Mouse (Mus musculus): ENCODE measurements around the gene Nsun2. TPM values are rescaled to one million over a fixed set of nuclear protein-coding genes. Genes with fewer than 3 reads are reported as not detected.
"Not testable (repeated sequence)": the region's sequence is repeated elsewhere in the genome, so short reads cannot be mapped to it uniquely, and the experiment has no call there.

The Nsun2 gene
- polyA plus RNA-seq, 1 experiment, result 74.1 TPM

- 97% methylated on average over 9 of the region's 9 CpGs for WGBS
- H3K4me3 ChIP-seq (ENCODE audit: control insufficient read depth, insufficient read depth, low read length), result no peak overlapping the region
- no peak for DNase-seq
- no peaks in the 10 kb centered on the region for H3K4me1 ChIP-seq (replicated peaks; ENCODE audit: control insufficient read depth, insufficient read depth, low read length)
- H3K27me3 ChIP-seq (ENCODE audit: control insufficient read depth, insufficient read depth, low read length), result no peaks in the 10 kb centered on the region
- H3K27ac ChIP-seq (ENCODE audit: control insufficient read depth, insufficient read depth, low read length), result no peak overlapping the region
- peaks cover 58% of the 10 kb centered on the region for H3K36me3 ChIP-seq (ENCODE audit: control insufficient read depth, insufficient read depth, low read length)
- TF ChIP-seq POLR2A (IDR thresholded peaks at IDR 0.05; ENCODE audit: control insufficient read depth, extremely low read depth, insufficient read depth, low read length, poor library complexity) (no peak), CTCF (IDR thresholded peaks at IDR 0.05; ENCODE audit: borderline replicate concordance, control insufficient read depth, extremely low read depth, insufficient read depth, low read length, poor library complexity) (no peak)
Measured at GRCm38 (mm10) chr13:69633551-69633950, 100.0 kb downstream of the Nsun2 start.

GRCm38 (mm10) chr13:69633988-69634387 lies 100.4 kb downstream of the Nsun2 start:
- TF ChIP-seq POLR2A (IDR thresholded peaks at IDR 0.05; ENCODE audit: control insufficient read depth, extremely low read depth, insufficient read depth, low read length, poor library complexity), result no peak
- no peak for TF ChIP-seq CTCF (IDR thresholded peaks at IDR 0.05; ENCODE audit: borderline replicate concordance, control insufficient read depth, extremely low read depth, insufficient read depth, low read length, poor library complexity)
- Histone ChIP-seq H3K4me3 (ENCODE audit: control insufficient read depth, insufficient read depth, low read length) (no peak overlapping the region), H3K27me3 (ENCODE audit: control insufficient read depth, insufficient read depth, low read length) (no peaks in the 10 kb centered on the region), H3K27ac (ENCODE audit: control insufficient read depth, insufficient read depth, low read length) (no peak overlapping the region), H3K4me1 (replicated peaks; ENCODE audit: control insufficient read depth, insufficient read depth, low read length) (no peaks in the 10 kb centered on the region), H3K36me3 (ENCODE audit: control insufficient read depth, insufficient read depth, low read length) (peaks cover 54% of the 10 kb centered on the region)
- no peak for DNase-seq
- WGBS, result 94% methylated on average over 2 of the region's 2 CpGs

- H3K4me1 ChIP-seq (replicated peaks; ENCODE audit: control insufficient read depth, insufficient read depth, low read length); H3K4me3 ChIP-seq (ENCODE audit: control insufficient read depth, insufficient read depth, low read length); DNase-seq; H3K27ac ChIP-seq (ENCODE audit: control insufficient read depth, insufficient read depth, low read length); H3K27me3 ChIP-seq (ENCODE audit: control insufficient read depth, insufficient read depth, low read length): not testable (repeated sequence)
- H3K36me3 ChIP-seq (ENCODE audit: control insufficient read depth, insufficient read depth, low read length), result peaks cover 37% of the 10 kb centered on the region
- WGBS, result 98% methylated on average over 7 of the region's 7 CpGs
Measured at GRCm38 (mm10) chr13:69635836-69636235, 102.3 kb downstream of the Nsun2 start.

- Histone ChIP-seq H3K4me3 (ENCODE audit: control insufficient read depth, insufficient read depth, low read length) (no peak overlapping the region), H3K27me3 (ENCODE audit: control insufficient read depth, insufficient read depth, low read length) (no peaks in the 10 kb centered on the region), H3K36me3 (ENCODE audit: control insufficient read depth, insufficient read depth, low read length) (peaks cover 31% of the 10 kb centered on the region), H3K27ac (ENCODE audit: control insufficient read depth, insufficient read depth, low read length) (no peak overlapping the region), H3K4me1 (replicated peaks; ENCODE audit: control insufficient read depth, insufficient read depth, low read length) (no peaks in the 10 kb centered on the region)
- WGBS, result over 99% methylated on average over 3 of the region's 3 CpGs
- no peak for DNase-seq
- TF ChIP-seq POLR2A (IDR thresholded peaks at IDR 0.05; ENCODE audit: control insufficient read depth, extremely low read depth, insufficient read depth, low read length, poor library complexity) (no peak), CTCF (IDR thresholded peaks at IDR 0.05; ENCODE audit: borderline replicate concordance, control insufficient read depth, extremely low read depth, insufficient read depth, low read length, poor library complexity) (no peak)
Measured at GRCm38 (mm10) chr13:69636375-69636774, 102.8 kb downstream of the Nsun2 start.

- TF ChIP-seq CTCF (IDR thresholded peaks at IDR 0.05; ENCODE audit: borderline replicate concordance, control insufficient read depth, extremely low read depth, insufficient read depth, low read length, poor library complexity) (no peak), POLR2A (IDR thresholded peaks at IDR 0.05; ENCODE audit: control insufficient read depth, extremely low read depth, insufficient read depth, low read length, poor library complexity) (no peak)
Measured at GRCm38 (mm10) chr13:69636816-69637215, 103.3 kb downstream of the Nsun2 start.

GRCm38 (mm10) chr13:69637657-69638056 lies 104.1 kb downstream of the Nsun2 start:
- H3K27me3 ChIP-seq (ENCODE audit: control insufficient read depth, insufficient read depth, low read length), result no peaks in the 10 kb centered on the region
- H3K4me1 ChIP-seq (replicated peaks; ENCODE audit: control insufficient read depth, insufficient read depth, low read length), result no peaks in the 10 kb centered on the region
- H3K27ac ChIP-seq (ENCODE audit: control insufficient read depth, insufficient read depth, low read length), result no peak overlapping the region
- TF ChIP-seq POLR2A (IDR thresholded peaks at IDR 0.05; ENCODE audit: control insufficient read depth, extremely low read depth, insufficient read depth, low read length, poor library complexity) (no peak), CTCF (IDR thresholded peaks at IDR 0.05; ENCODE audit: borderline replicate concordance, control insufficient read depth, extremely low read depth, insufficient read depth, low read length, poor library complexity) (no peak)
- WGBS, result 92% methylated on average over 9 of the region's 9 CpGs
- no peak overlapping the region for H3K4me3 ChIP-seq (ENCODE audit: control insufficient read depth, insufficient read depth, low read length)
- peaks cover 21% of the 10 kb centered on the region for H3K36me3 ChIP-seq (ENCODE audit: control insufficient read depth, insufficient read depth, low read length)
- DNase-seq, result no peak

More at GRCm38 (mm10) chr13:69636816-69637215, 103.3 kb downstream of the Nsun2 start:
- peaks cover 27% of the 10 kb centered on the region for H3K36me3 ChIP-seq (ENCODE audit: control insufficient read depth, insufficient read depth, low read length)
- DNase-seq, result no peak
- H3K4me1 ChIP-seq (replicated peaks; ENCODE audit: control insufficient read depth, insufficient read depth, low read length), result no peaks in the 10 kb centered on the region
- 97% methylated on average over 6 of the region's 6 CpGs for WGBS
- H3K27me3 ChIP-seq (ENCODE audit: control insufficient read depth, insufficient read depth, low read length), result no peaks in the 10 kb centered on the region
- no peak overlapping the region for H3K4me3 ChIP-seq (ENCODE audit: control insufficient read depth, insufficient read depth, low read length)
- no peak overlapping the region for H3K27ac ChIP-seq (ENCODE audit: control insufficient read depth, insufficient read depth, low read length)

GRCm38 (mm10) chr13:69638108-69638626 lies 104.6 kb downstream of the Nsun2 start:
- Histone ChIP-seq H3K27me3 (ENCODE audit: control insufficient read depth, insufficient read depth, low read length) (no peaks in the 10 kb centered on the region), H3K4me1 (replicated peaks; ENCODE audit: control insufficient read depth, insufficient read depth, low read length) (no peaks in the 10 kb centered on the region), H3K27ac (ENCODE audit: control insufficient read depth, insufficient read depth, low read length) (no peak overlapping the region), H3K36me3 (ENCODE audit: control insufficient read depth, insufficient read depth, low read length) (peaks cover 21% of the 10 kb centered on the region), H3K4me3 (ENCODE audit: control insufficient read depth, insufficient read depth, low read length) (no peak overlapping the region)
- 87% methylated on average over 6 of the region's 6 CpGs for WGBS
- no peak for DNase-seq
- TF ChIP-seq POLR2A (IDR thresholded peaks at IDR 0.05; ENCODE audit: control insufficient read depth, extremely low read depth, insufficient read depth, low read length, poor library complexity) (no peak), CTCF (IDR thresholded peaks at IDR 0.05; ENCODE audit: borderline replicate concordance, control insufficient read depth, extremely low read depth, insufficient read depth, low read length, poor library complexity) (no peak)
